Mouse (Mus musculus) retina, adult 2 months (tissue): ENCODE results near the gene Eri2.

Source experiments
- DNase-seq: peaks from one replicate; pipeline ENCODE4 v3.0.0-alpha.2; 2012; ENCODE audit warnings: low read depth, low spot score

Gene Eri2

GRCm38 (mm10) chr7:119793586-119794250 is at the start of gene Eri2, which contains the start of gene Rexo5:
Gene Eri2 (minus strand): TSS chr7:119794058.
Gene Rexo5 (plus strand): TSS chr7:119794006.
- DNase-seq, result peak; percentile 39

- no peak for DNase-seq
Measured at GRCm38 (mm10) chr7:119841820-119842449, 48.1 kb upstream of the Eri2 start.

- DNase-seq, result no peak
Measured at GRCm38 (mm10) chr7:119835996-119836777, 42.3 kb upstream of the Eri2 start.

- no peak for DNase-seq
Measured at GRCm38 (mm10) chr7:119835371-119835770, 41.5 kb upstream of the Eri2 start.

GRCm38 (mm10) chr7:119808723-119809122 is 14.9 kb upstream of the Eri2 start:
- DNase-seq, result no peak

- DNase-seq, result no peak
Measured at GRCm38 (mm10) chr7:119807396-119807795, 13.5 kb upstream of the Eri2 start.

GRCm38 (mm10) chr7:119800991-119801390 is 7.1 kb upstream of the Eri2 start:
- no peak for DNase-seq

- no peak for DNase-seq
Measured at GRCm38 (mm10) chr7:119800488-119800887, 6.6 kb upstream of the Eri2 start.

GRCm38 (mm10) chr7:119795311-119795710 is 1.5 kb upstream of the Eri2 start:
- DNase-seq, result no peak

GRCm38 (mm10) chr7:119794251-119794638 is 387 bp upstream of the Eri2 start:
- DNase-seq, result no peak

- no peak for DNase-seq
Measured at GRCm38 (mm10) chr7:119789024-119789423, 4.8 kb downstream of the Eri2 start.

GRCm38 (mm10) chr7:119784908-119785307 is 8.9 kb downstream of the Eri2 start:
- no peak for DNase-seq

GRCm38 (mm10) chr7:119783453-119783852 is 10.4 kb downstream of the Eri2 start:
- DNase-seq, result no peak

GRCm38 (mm10) chr7:119769895-119770294 is 24.0 kb downstream of the Eri2 start:
- no peak for DNase-seq

- DNase-seq, result no peak
Measured at GRCm38 (mm10) chr7:119766996-119767395, 26.9 kb downstream of the Eri2 start.

GRCm38 (mm10) chr7:119764377-119764776 is 29.5 kb downstream of the Eri2 start:
- DNase-seq, result no peak

GRCm38 (mm10) chr7:119762166-119762697 is 31.6 kb downstream of the Eri2 start:
- DNase-seq, result no peak

- no peak for DNase-seq
Measured at GRCm38 (mm10) chr7:119760527-119760951, 33.3 kb downstream of the Eri2 start, which contains the start of gene Acsm3. Gene Acsm3 (plus strand): TSS chr7:119760923.

- no peak for DNase-seq
Measured at GRCm38 (mm10) chr7:119753696-119754095, 40.2 kb downstream of the Eri2 start.

- no peak for DNase-seq
Measured at GRCm38 (mm10) chr7:119749942-119750341, 43.9 kb downstream of the Eri2 start.

- no peak for DNase-seq
Measured at GRCm38 (mm10) chr7:119748761-119749160, 45.1 kb downstream of the Eri2 start.

- no peak for DNase-seq
Measured at GRCm38 (mm10) chr7:119745869-119746268, 48.0 kb downstream of the Eri2 start.
